Mouse (Mus musculus) megakaryocyte, embryonic 14.5 days (primary cell): ENCODE measurements at regions not wholly inside any gene's neighbourhood (a gene's known extent, or its start where the extent isn't known, plus 50 kb on each side); places are given as distances from the start of the nearest gene placed in this dataset.

Experiments
- FLI1 ChIP-seq: IDR thresholded peaks from 2 replicates; pipeline ENCODE4 v1.6.1; 2012; ENCODE audit warnings: low read length, inconsistent platforms, mixed read lengths
- GATA1 ChIP-seq: IDR thresholded peaks from 3 replicates; pipeline ENCODE4 v1.6.1; 2012; ENCODE audit warnings: mixed read lengths, low read length, inconsistent platforms, borderline replicate concordance

DNA sequence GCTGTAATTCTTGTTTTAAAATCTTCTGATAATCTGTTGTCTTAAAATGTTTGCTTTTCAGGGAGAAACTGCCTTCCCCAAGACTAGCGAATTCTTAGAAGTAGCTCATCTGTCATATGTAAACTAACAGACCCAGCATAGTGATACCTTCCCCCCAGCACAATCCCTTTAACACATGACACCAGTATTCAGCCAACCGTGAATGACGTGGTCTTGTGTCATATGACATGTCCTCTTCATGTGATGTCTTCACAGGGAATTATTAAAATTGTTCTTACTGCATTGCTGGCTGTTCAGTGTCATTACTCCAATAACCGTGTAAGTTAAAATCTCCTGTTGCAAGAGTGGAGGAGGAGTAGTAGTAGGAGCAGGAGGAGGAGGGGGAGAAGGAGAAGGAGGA, 137.5 kb upstream of the Map3k1 start:
- no peak for TF ChIP-seq GATA1
- TF ChIP-seq FLI1: no peak
